Mouse (Mus musculus) cerebellum, adult (tissue): ENCODE data around the gene Abca6.

Source experiments
- ATAC-seq: cut with Nextera tagmentation; 2 replicates; pipeline ENCODE4 v1.9.2; 2017; ENCODE audit warnings: mild to moderate bottlenecking, moderate library complexity, mixed read lengths; ENCODE audit not compliant: insufficient number of reproducible peaks, low FRiP score, low TSS enrichment

The Abca6 gene

DNA sequence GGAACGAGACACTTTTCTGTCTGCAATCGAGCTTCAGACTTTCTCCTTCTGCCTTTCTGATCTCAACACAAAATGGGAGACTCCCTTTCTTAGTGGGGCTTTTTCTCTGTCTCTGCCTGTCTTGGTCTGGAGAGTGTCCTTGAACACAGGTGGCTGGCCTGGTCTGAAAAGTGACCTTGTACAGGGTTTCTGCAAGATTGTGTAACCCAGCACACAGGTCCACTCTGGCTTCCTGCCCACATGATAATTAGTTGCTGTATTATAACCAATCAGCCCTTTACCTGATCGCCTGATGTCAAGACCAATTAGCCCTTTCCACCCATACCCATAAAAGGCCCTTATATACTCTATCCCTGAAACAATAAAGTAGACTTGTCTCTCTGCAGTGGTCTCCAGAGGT is 52.7 kb downstream of the Abca6 start:
- no peak for ATAC-seq

DNA sequence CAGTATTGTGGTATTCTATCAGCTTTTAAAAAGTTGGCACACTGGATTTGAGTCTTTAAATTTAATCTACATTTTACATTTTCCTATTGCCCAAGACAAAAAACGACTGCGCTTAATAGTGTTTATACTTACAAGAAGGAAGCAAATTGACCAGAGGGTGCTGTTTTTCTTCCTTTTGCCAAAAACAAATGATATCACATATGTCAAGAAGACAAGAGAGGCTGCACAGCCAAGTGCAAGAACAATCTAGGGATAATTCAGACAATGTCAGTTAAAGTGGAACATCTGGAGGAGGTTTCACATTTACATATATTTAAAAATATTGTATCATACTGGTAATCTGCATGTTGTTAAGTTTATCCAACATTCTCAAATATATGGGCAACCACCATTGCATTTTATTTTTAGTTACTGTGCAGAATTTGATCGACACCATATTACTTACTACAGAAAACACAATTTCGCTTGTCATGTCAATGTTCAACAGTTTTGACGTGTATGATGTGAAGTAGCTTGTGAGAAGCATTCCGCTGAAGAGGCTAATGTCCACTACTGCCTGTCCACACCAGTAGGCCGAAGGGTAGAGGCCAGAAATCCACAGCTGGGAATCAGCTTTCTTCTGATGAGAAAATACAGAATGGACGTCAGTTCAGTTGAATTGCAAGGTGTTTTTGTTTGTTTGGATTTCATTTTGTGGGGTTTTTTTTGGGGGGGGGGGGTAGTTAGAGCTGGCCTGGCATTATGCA is 54.8 kb downstream of the Abca6 start:
- no peak for ATAC-seq

DNA sequence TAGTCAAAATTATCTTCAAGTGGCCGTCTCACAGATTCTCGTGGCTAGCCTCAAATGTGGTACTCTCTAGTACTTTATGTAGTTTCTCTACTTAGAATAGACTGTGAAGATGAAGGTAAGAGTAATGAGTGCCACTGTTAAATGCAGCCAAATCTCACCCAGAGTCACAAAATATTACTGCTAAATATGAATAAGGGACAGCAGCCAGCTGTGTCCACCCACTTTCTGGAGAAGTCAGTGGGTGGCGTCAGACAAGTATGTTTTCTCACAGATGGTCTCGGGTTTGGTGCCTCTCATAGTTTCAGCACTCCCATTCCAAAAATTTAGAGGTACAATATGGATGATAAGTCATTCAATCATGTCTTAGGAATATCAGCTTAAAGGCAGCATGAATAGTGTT is 56.3 kb downstream of the Abca6 start:
- ATAC-seq: no peak

DNA sequence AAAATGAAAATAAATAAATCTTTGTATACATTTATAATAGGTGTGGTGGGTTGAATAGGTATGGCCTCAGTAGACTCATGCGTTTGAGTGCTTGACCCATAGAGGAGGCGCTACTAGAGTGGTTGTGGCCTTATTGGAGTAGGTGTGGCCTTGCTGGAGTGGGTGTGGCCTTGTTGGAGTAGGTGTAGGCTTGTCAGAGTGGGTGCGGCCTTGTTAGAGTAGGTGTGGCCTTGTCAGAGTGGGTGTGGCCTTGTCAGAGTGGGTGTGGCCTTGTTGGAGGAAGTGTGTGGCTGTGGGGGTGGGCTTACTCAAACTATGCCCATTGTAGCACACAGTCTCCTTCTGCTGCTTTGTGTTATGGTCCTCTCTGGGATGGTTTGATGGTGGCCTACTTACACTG is 80.4 kb downstream of the Abca6 start:
- no peak for ATAC-seq

DNA sequence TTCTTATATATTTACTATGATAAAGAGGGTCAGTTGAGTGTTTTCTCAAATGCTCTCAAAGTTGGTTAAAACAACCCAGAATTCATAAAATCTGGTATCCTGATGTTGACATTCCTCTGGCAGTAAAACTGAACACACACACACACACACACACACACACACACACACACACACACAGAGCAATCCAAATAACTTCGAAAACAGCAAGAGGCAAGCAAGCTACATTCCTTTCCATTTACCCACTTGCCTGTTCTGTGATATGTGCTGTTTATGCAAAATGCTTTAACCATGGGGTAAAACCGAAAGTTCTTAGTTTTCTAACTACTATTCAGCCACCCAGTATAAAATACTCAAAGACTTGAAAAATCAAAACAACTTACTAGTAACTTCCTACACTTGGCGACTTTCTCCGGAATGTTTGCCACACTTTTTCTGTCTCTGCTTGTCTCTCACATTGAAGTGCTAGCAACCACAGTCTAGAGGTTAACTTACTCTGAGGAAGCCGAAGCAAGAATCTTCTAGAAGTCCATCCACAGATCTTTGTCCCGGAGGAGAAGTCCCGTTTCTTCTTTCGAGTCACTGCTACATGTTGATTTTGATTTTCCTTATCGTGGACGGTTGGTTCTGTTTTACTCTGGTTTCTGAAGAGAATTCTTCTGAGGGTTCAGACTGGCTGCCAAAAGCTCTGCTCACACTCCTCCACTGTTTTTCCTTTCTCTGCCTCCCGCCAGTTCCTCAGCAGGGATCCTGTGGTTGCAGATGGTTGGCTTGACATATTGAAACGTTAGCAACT is 83.9 kb downstream of the Abca6 start, which contains the start of gene Abca9:
Gene Abca9, minus strand, starts transcription at position 738 of the 793 bp plus-strand sequence.
- ATAC-seq: no peak

DNA sequence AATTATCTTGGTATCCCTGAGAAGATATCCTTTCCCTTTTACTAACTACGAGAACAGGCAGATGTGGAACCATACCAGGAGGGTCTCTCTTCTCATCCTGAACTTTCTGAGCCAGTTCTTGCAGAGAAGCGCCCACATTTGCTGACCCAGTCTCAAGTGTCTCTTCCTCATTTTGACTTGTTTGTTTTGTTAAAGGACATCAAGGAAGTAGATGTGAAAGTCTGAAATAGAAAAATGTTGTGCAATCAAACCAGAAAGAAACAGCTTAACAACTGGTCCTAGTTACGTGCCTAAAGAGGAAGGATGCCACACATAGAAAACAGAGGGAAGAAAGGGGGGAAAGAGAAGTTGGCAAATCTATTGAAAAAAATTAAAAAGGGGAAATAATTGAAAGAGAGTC is 85.8 kb downstream of the Abca6 start:
- ATAC-seq: no peak

DNA sequence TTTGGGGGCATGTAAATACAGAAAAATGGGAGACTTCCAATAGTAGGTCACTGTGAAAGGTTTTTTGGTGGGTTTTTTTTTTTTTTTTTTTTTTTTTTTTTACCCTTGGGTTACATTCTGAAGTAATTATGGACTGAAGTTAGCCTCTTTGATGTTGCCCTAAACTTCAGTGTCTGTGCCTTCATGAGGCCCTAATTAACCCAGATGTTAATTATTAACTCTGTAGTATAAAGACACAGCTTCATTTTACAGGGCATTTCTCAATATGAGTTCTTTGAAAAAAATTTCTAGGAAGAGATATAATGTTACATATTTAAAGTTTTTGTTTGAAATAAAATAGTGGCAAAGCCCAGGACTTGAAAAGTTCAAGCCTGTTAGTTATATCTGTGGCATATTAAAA is 86.2 kb downstream of the Abca6 start:
- no peak for ATAC-seq

DNA sequence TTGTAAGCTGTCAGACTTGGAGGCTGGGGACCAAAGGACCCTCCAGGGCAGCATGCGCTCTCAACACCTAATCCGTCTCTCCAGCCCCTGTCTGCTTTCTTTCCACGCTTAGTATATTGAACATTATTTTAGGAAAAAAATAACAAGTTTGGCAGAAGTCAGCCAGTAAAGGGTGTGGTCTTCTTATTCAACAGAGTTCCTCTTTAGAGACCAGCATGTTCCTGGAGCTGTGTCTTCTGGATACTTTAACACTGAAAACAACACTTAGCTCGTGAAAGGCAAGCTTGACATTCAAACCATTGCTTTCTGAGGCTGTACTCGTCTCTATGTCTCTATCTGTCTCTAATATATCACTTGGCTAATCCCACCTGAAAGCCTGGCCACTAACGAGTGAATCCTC is 94.5 kb downstream of the Abca6 start:
- no peak for ATAC-seq

DNA sequence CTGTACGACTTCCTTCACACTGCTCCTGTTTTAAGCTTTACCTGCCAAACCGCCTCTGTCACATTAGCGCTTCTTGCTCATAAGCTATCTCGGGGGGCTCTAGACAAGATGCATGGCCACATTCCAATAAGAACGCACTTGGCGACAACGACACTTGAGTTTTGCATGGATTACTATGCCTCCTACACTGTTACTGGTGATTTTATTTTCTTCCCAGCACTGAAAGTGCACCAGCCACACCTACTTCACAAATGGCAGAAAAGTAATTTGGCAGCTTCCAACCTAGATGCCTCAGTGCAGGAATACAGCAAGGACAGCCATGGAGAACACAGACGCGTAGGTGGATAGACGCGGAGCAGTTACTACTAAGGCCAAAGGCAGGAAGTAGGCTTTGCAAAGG is 95.6 kb downstream of the Abca6 start:
- ATAC-seq: no peak

DNA sequence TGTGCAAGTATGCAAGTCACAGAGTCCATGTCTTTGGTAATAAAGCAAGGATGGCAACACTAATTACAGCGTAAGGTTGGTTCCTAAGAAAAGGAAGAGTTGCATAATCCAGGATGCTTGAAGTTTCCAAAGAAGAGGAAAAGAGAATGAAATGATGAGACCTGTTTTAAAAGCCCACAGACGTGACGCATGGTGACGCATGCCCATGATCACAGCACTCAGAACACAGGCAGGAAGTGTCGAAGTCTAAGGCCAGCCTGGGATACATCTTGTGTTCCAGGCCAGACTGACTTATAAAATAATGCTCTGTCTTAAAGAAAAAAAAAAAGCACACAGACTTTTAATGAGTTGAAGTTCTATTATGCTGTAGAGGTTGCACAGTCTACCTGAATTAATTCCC is 103.9 kb downstream of the Abca6 start:
- no peak for ATAC-seq

DNA sequence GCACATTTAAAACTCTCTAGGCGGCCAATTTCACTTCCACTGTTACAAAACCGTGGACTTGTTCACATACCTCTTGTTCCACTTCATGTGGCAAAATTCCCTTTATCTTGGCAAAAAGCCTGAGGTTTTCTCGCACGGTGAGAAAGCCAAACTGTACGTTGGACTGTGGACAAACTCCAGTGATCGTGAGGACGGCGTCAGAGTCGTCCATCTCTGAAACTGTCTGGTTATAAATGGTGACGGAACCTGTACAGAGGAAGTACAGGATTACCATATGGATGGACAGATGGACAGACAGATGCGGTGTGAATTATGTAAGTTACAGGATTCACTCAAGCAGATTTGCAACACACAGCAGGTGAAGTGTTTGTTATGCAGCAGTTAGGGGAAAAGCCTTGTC is 106.2 kb downstream of the Abca6 start:
- no peak for ATAC-seq

DNA sequence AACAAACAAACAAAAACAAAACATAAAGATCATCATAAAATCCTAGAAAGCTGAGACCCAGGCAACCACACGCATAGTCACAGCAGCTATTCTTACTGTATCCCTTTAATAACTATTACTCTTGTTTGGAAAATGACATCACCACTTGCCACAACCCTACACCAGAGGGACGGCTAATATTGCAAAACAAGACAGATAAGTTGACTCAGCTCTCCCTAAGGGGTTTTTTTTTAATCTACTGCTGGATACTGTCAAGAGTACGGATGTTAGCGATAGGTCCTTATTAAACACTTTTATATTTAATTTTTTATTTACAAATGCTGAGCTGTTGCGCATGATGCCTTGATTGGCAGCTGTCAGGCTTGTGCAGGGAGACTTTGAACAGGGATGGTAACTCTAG is 120.8 kb downstream of the Abca6 start:
- no peak for ATAC-seq
